Mouse (Mus musculus): ENCODE results near the gene Lpcat2. TPM values are rescaled to one million over a fixed set of nuclear protein-coding genes. Genes with fewer than 3 reads are reported as not detected.
"Not testable (repeated sequence)": the region's sequence is repeated elsewhere in the genome, so short reads cannot be mapped to it uniquely, and the experiment has no call there.

Gene Lpcat2
- polyA plus RNA-seq, 1 experiment from 2014 or later = 7.3 TPM

DNA sequence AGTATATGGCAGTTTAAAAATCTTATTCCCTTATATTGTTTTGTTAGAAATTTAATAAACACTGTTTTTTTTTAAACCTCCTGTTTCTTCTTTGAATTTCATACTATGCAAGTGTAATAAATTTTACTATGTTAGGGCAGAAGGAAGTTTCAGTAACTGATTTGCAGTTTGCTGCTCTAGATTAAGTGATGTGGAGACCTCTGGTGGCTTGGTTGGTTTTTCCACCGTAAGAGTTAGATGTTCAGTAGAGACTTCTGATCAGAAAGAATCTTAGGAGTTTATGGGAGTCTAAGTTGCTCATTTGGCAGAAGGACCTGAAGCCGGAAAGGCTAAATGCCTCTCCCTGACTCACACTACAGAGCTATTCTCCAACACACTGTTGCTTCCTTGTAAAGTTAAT is 28.6 kb downstream of the Lpcat2 start:
- no peak for ATAC-seq
- Histone ChIP-seq H3K9ac (ENCODE audit: low read depth, low read length) (no peak overlapping the region), H3K4me1 (replicated peaks; ENCODE audit: control insufficient read depth, insufficient read depth, low read length) (no peaks in the 10 kb centered on the region), H3K27ac (ENCODE audit: low read depth, low read length) (no peak overlapping the region), H3K4me3 (ENCODE audit: low read depth, low read length) (no peak overlapping the region), H3K27me3 (replicated peaks; ENCODE audit: control insufficient read depth, insufficient read depth, low read length) (no peaks in the 10 kb centered on the region), H3K9me3 (ENCODE audit: control insufficient read depth) (no peaks in the 10 kb centered on the region), H3K36me3 (ENCODE audit: control insufficient read depth, insufficient read depth) (no peaks in the 10 kb centered on the region), H3K4me2 (replicated peaks; ENCODE audit: low read depth) (no peak overlapping the region)
- peak; percentile 61 for TF ChIP-seq CTCF (IDR thresholded peaks at IDR 0.05; ENCODE audit: low read depth)
- WGBS = 77% methylated on average over 2 of the region's 2 CpGs

- H3K27me3 ChIP-seq (replicated peaks; ENCODE audit: control insufficient read depth, insufficient read depth, low read length); H3K9ac ChIP-seq (ENCODE audit: low read depth, low read length); ATAC-seq; H3K36me3 ChIP-seq (ENCODE audit: control insufficient read depth, insufficient read depth); H3K9me3 ChIP-seq (ENCODE audit: control insufficient read depth); H3K4me3 ChIP-seq (ENCODE audit: low read depth, low read length); H3K4me2 ChIP-seq (replicated peaks; ENCODE audit: low read depth); H3K27ac ChIP-seq (ENCODE audit: low read depth, low read length); H3K4me1 ChIP-seq (replicated peaks; ENCODE audit: control insufficient read depth, insufficient read depth, low read length): not testable (repeated sequence)
- WGBS = 72% methylated on average over 3 of the region's 3 CpGs
Observed at GRCm38 (mm10) chr8:92892216-92892615, 37.1 kb downstream of the Lpcat2 start.

GRCm38 (mm10) chr8:92893870-92894269 is 38.7 kb downstream of the Lpcat2 start:
- no peak overlapping the region for H3K27ac ChIP-seq (ENCODE audit: low read depth, low read length)
- ATAC-seq = no peak
- H3K4me1 ChIP-seq (replicated peaks; ENCODE audit: control insufficient read depth, insufficient read depth, low read length) = no peaks in the 10 kb centered on the region
- H3K4me3 ChIP-seq (ENCODE audit: low read depth, low read length) = no peak overlapping the region
- 67% methylated on average over 2 of the region's 2 CpGs for WGBS
- H3K9ac ChIP-seq (ENCODE audit: low read depth, low read length) = no peak overlapping the region
- H3K4me2 ChIP-seq (replicated peaks; ENCODE audit: low read depth) = no peak overlapping the region
- no peak for TF ChIP-seq CTCF (IDR thresholded peaks at IDR 0.05; ENCODE audit: low read depth)
- no peaks in the 10 kb centered on the region for H3K36me3 ChIP-seq (ENCODE audit: control insufficient read depth, insufficient read depth)
- no peaks in the 10 kb centered on the region for H3K9me3 ChIP-seq (ENCODE audit: control insufficient read depth)
- H3K27me3 ChIP-seq (replicated peaks; ENCODE audit: control insufficient read depth, insufficient read depth, low read length) = no peaks in the 10 kb centered on the region

GRCm38 (mm10) chr8:92895053-92895452 is 39.9 kb downstream of the Lpcat2 start:
- WGBS = 46% methylated on average over 7 of the region's 7 CpGs
- no peak for TF ChIP-seq CTCF (IDR thresholded peaks at IDR 0.05; ENCODE audit: low read depth)
- no peak overlapping the region for H3K9ac ChIP-seq (ENCODE audit: low read depth, low read length)
- no peaks in the 10 kb centered on the region for H3K36me3 ChIP-seq (ENCODE audit: control insufficient read depth, insufficient read depth)
- H3K4me2 ChIP-seq (replicated peaks; ENCODE audit: low read depth) = no peak overlapping the region
- H3K4me3 ChIP-seq (ENCODE audit: low read depth, low read length) = no peak overlapping the region
- no peak for ATAC-seq
- no peak overlapping the region for H3K27ac ChIP-seq (ENCODE audit: low read depth, low read length)
- no peaks in the 10 kb centered on the region for H3K4me1 ChIP-seq (replicated peaks; ENCODE audit: control insufficient read depth, insufficient read depth, low read length)
- H3K9me3 ChIP-seq (ENCODE audit: control insufficient read depth) = no peaks in the 10 kb centered on the region
- no peaks in the 10 kb centered on the region for H3K27me3 ChIP-seq (replicated peaks; ENCODE audit: control insufficient read depth, insufficient read depth, low read length)

GRCm38 (mm10) chr8:92896056-92896455 is 40.9 kb downstream of the Lpcat2 start:
- H3K9ac ChIP-seq (ENCODE audit: low read depth, low read length) = no peak overlapping the region
- H3K4me1 ChIP-seq (replicated peaks; ENCODE audit: control insufficient read depth, insufficient read depth, low read length) = no peaks in the 10 kb centered on the region
- H3K9me3 ChIP-seq (ENCODE audit: control insufficient read depth) = no peaks in the 10 kb centered on the region
- TF ChIP-seq CTCF (IDR thresholded peaks at IDR 0.05; ENCODE audit: low read depth) = peak; percentile 13; the same call in 1 of the 2 replicates
- no peak overlapping the region for H3K27ac ChIP-seq (ENCODE audit: low read depth, low read length)
- no peak for ATAC-seq
- no peaks in the 10 kb centered on the region for H3K27me3 ChIP-seq (replicated peaks; ENCODE audit: control insufficient read depth, insufficient read depth, low read length)
- 72% methylated on average over 1 of the region's 1 CpGs for WGBS
- no peak overlapping the region for H3K4me3 ChIP-seq (ENCODE audit: low read depth, low read length)
- H3K36me3 ChIP-seq (ENCODE audit: control insufficient read depth, insufficient read depth) = no peaks in the 10 kb centered on the region
- H3K4me2 ChIP-seq (replicated peaks; ENCODE audit: low read depth) = no peak overlapping the region

- WGBS = 70% methylated on average over 5 of the region's 5 CpGs
- Histone ChIP-seq H3K4me2 (replicated peaks; ENCODE audit: low read depth) (no peak overlapping the region), H3K4me3 (ENCODE audit: low read depth, low read length) (no peak overlapping the region), H3K4me1 (replicated peaks; ENCODE audit: control insufficient read depth, insufficient read depth, low read length) (no peaks in the 10 kb centered on the region), H3K9me3 (ENCODE audit: control insufficient read depth) (no peaks in the 10 kb centered on the region), H3K9ac (ENCODE audit: low read depth, low read length) (no peak overlapping the region), H3K27ac (ENCODE audit: low read depth, low read length) (no peak overlapping the region), H3K27me3 (replicated peaks; ENCODE audit: control insufficient read depth, insufficient read depth, low read length) (no peaks in the 10 kb centered on the region), H3K36me3 (ENCODE audit: control insufficient read depth, insufficient read depth) (no peaks in the 10 kb centered on the region)
- no peak for ATAC-seq
- no peak for TF ChIP-seq CTCF (IDR thresholded peaks at IDR 0.05; ENCODE audit: low read depth)
Observed at GRCm38 (mm10) chr8:92896611-92897010, 41.5 kb downstream of the Lpcat2 start.

DNA sequence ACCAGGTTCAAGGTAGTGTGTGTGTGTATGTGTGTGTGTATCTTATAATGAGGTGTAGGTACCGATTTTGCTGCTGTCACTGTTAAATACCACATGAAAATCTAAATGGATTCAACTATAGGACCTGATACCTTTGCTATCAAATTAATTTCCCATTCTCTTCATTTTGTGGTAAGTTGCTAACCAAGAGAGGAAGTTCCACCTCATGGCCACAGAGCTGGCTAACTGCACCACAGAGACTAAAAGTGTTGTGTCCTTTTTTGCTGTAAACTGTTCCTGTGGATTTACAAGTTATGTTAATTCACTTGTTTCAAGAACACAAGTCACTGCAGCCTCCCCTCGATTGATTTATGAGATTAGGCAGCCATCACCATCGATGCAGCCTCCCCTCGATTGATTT is 42.7 kb downstream of the Lpcat2 start:
- no peaks in the 10 kb centered on the region for H3K36me3 ChIP-seq (ENCODE audit: control insufficient read depth, insufficient read depth)
- no peaks in the 10 kb centered on the region for H3K27me3 ChIP-seq (replicated peaks; ENCODE audit: control insufficient read depth, insufficient read depth, low read length)
- 58% methylated on average over 4 of the region's 4 CpGs for WGBS
- H3K4me2 ChIP-seq (replicated peaks; ENCODE audit: low read depth) = no peak overlapping the region
- no peak for ATAC-seq
- no peak overlapping the region for H3K9ac ChIP-seq (ENCODE audit: low read depth, low read length)
- no peaks in the 10 kb centered on the region for H3K9me3 ChIP-seq (ENCODE audit: control insufficient read depth)
- no peaks in the 10 kb centered on the region for H3K4me1 ChIP-seq (replicated peaks; ENCODE audit: control insufficient read depth, insufficient read depth, low read length)
- no peak overlapping the region for H3K27ac ChIP-seq (ENCODE audit: low read depth, low read length)
- no peak overlapping the region for H3K4me3 ChIP-seq (ENCODE audit: low read depth, low read length)
- no peak for TF ChIP-seq CTCF (IDR thresholded peaks at IDR 0.05; ENCODE audit: low read depth)

Data from intestine, postnatal 0 days (tissue).